Mouse (Mus musculus) liver, embryonic 14.5 days (tissue): Measurements from ENCODE around the gene Zfp512b. TPM values are rescaled to one million over a fixed set of nuclear protein-coding genes. Genes with fewer than 3 reads are reported as not detected.

Experiments used
- ATAC-seq: fragments of 200-750 bp; cut with Nextera tagmentation; 2 replicates; pipeline ENCODE4 v1.8.0; 2017; ENCODE audit warnings: moderate number of reproducible peaks, mild to moderate bottlenecking, moderate library complexity; ENCODE audit not compliant: insufficient read depth
- DNase-seq, 3 experiments: peaks; one replicate each; pipeline ENCODE4 v3.0.0-alpha.2; 2012 to 2013; ENCODE audit warnings: low read depth in 3 of 3, low spot score in 3 of 3
- H3K27ac ChIP-seq: fragments of 300-500 bp; sonication (generic); 2 replicates; pipeline ENCODE4 v1.5.1; 2014; ENCODE audit warnings: moderate library complexity, mild to moderate bottlenecking, control low read depth, inconsistent platforms
- H3K27me3 ChIP-seq: fragments of 300-500 bp; sonication (generic); 2 replicates; pipeline ENCODE4 v1.6.1; 2014; ENCODE audit warnings: mild to moderate bottlenecking, low read length, moderate library complexity; ENCODE audit not compliant: control insufficient read depth, insufficient read depth
- H3K36me3 ChIP-seq: fragments of 300-500 bp; sonication (generic); replicated peaks from 2 replicates; pipeline ENCODE4 v1.6.1; 2014; ENCODE audit warnings: low read depth; ENCODE audit not compliant: control insufficient read depth, insufficient read depth
- H3K4me1 ChIP-seq, 2 experiments: fragments of 200-500 bp in 1 of 2; fragments of 300-500 bp in 1 of 2; sonication (generic) in 1 of 2; replicated peaks; 2 replicates each; pipeline ENCODE4 v1.6.1; 2012 to 2014; ENCODE audit warnings: antibody characterized with exemption in 1 of 2, inconsistent platforms in 1 of 2, low read length in 1 of 2; ENCODE audit not compliant: control insufficient read depth in 2 of 2, insufficient read depth in 2 of 2
- H3K4me2 ChIP-seq: fragments of 300-500 bp; sonication (generic); 2 replicates; pipeline ENCODE4 v1.6.1; 2014; ENCODE audit warnings: low read depth, mild to moderate bottlenecking, control low read depth, moderate library complexity
- H3K4me3 ChIP-seq, 2 experiments: fragments of 200-500 bp in 1 of 2; fragments of 300-500 bp in 1 of 2; sonication (generic) in 1 of 2; 2 replicates each; pipeline ENCODE4 v1.5.1; 2012 to 2014; ENCODE audit warnings: low read depth in 2 of 2, low read length in 2 of 2, mild to moderate bottlenecking in 2 of 2, control low read depth in 1 of 2, inconsistent platforms in 1 of 2, moderate library complexity in 1 of 2; ENCODE audit not compliant: insufficient read depth in 1 of 2
- H3K9ac ChIP-seq: fragments of 300-500 bp; sonication (generic); replicated peaks from 2 replicates; pipeline ENCODE4 v1.6.1; 2014; ENCODE audit warnings: mild to moderate bottlenecking, control low read depth, moderate library complexity
- H3K9me3 ChIP-seq: fragments of 300-500 bp; sonication (generic); 2 replicates; pipeline ENCODE4 v1.6.1; 2016; ENCODE audit warnings: low read length, mixed read lengths; ENCODE audit not compliant: control insufficient read depth
- CTCF ChIP-seq: IDR thresholded peaks from 2 replicates; pipeline ENCODE4 v1.5.1; 2016; ENCODE audit warnings: antibody characterized with exemption, low read depth, control low read depth
- EP300 ChIP-seq: IDR thresholded peaks from 2 replicates; pipeline ENCODE4 v1.6.1; 2016; ENCODE audit warnings: antibody characterized with exemption, low read depth
- WGBS: fragments of 180-500 bp; shearing (Covaris S2); extraction: QIAGEN DNeasy Blood & Tissue Kit; methylation state at CpG from one replicate; pipeline ENCODE4 v1.1.7; 2014; ENCODE audit not compliant: insufficient replicate concordance; 5-methylcytosine and 5-hydroxymethylcytosine counted together
- polyA plus RNA-seq, 2 experiments: library from polyadenylated mRNA; depleted of rRNA in 1 of 2; stranded (reverse) in 1 of 2; unstranded in 1 of 2; fragments of >200 nt; fragmentation: Nextera tagmentation in 1 of 2; extraction: Ambion mirVana in 1 of 2; gene quantifications; 2 replicates each; pipeline versions ENCODE4 v1.2.1 to v1.2.3; 2012 to 2014

Gene Zfp512b
- polyA plus RNA-seq, 2 experiments = 4.4 to 9.5 TPM

DNA sequence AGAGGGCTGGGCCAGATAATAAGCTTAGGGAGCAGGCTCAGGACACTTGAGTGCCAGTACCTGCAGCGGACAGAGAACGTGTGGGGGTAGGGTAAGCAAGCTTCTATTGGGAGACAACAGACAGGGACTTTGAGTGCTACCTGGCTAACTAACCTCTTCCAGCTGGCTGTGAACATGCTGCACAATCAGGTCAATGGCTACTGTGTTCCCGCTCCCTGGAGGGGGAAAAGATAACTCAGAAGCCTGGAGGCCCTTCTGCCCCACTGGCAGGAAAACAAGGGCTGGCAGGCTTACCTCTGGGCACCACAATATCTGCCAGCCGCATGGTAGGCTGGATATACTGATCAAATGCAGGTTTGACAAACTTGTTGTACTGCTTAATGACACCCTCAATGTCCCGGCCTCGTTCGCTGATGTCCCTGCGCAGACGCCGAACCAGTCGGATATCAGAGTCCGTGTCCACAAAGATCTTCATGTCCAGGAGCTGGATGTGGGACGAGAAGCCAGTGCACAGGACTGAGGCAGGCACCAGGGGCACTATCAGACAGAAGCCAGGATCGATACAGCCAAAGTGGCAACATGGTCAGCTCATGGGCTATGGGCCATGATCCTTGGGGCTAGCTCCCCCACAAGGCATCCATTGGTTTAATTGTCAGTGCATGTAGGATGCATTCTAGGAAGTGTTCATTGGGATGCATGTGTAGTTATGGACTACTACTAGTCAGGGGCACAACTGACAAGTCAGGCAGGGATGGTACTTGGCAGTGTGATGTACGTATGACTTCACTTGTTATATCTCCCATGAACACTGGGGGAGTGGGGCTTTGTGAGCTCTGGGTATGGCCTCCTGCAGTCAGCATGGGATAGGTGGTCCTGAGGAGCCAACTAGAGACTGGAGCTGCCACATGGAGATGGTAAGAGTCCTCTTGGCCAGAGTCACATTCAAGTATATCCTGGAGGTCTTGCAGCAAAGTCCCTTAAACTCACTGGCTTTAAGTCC lies 19.4 kb downstream of the Zfp512b start:
- H3K9ac ChIP-seq = no peak overlapping the region
- TF ChIP-seq CTCF (no peak), EP300 (no peak)
- no peak overlapping the region for H3K4me2 ChIP-seq
- H3K27me3 ChIP-seq = no peaks in the 10 kb centered on the region
- WGBS = 86% methylated on average over 15 of the region's 15 CpGs
- H3K27ac ChIP-seq = no peak overlapping the region
- H3K36me3 ChIP-seq = no peaks in the 10 kb centered on the region; the same call in 1 of the 2 replicates
- H3K9me3 ChIP-seq = no peaks in the 10 kb centered on the region
- H3K4me3 ChIP-seq = no peak overlapping the region
- no peak for ATAC-seq
- no peak for DNase-seq
- H3K4me1 ChIP-seq = peaks cover 26 to 35% of the 10 kb centered on the region in 2 experiments

DNA sequence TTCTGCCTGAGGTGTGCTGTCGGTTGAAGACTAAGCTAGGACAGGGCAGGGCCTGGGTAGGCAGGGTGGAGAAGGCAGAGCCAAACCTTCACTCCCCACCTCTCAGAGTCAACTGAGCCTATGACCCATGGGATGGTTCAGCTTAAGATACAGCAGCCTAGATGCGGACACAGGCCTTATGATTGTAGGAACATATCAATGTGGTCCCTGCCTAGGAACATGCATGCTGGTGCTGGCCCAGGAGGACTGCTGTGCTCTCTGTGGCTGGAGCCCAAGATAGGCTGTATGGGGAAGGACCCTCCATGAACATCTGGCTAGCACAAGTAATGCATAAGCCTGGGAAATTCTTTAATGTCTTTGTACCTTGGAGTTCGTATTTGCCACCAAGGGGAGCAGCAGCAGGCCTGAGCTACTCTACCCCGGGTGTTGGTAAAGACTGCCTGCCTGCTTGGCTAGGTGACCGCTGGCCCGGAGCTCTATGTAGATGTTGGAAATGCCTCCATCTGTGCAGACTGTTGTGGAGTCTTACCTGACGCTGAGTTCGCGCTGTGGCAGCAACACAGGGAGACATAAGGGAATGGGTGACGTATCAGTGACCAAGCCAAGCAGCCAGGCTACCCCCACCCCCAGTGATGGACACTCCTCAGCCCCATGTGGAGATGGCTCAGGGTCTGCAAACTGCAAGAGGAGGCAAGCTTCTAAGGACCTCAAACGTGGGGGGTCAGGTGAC lies 20.5 kb downstream of the Zfp512b start:
- no peak overlapping the region for H3K9ac ChIP-seq
- H3K27ac ChIP-seq = no peak overlapping the region
- no peaks in the 10 kb centered on the region for H3K27me3 ChIP-seq
- no peak overlapping the region for H3K4me3 ChIP-seq
- H3K4me2 ChIP-seq = no peak overlapping the region
- no peaks in the 10 kb centered on the region; the same call in 1 of the 2 replicates for H3K36me3 ChIP-seq
- WGBS = 83% methylated on average over 11 of the region's 11 CpGs
- no peaks in the 10 kb centered on the region for H3K9me3 ChIP-seq
- TF ChIP-seq EP300 (no peak), CTCF (no peak)
- DNase-seq = no peak
- peaks cover 15 to 25% of the 10 kb centered on the region in 2 experiments for H3K4me1 ChIP-seq
- no peak for ATAC-seq

DNA sequence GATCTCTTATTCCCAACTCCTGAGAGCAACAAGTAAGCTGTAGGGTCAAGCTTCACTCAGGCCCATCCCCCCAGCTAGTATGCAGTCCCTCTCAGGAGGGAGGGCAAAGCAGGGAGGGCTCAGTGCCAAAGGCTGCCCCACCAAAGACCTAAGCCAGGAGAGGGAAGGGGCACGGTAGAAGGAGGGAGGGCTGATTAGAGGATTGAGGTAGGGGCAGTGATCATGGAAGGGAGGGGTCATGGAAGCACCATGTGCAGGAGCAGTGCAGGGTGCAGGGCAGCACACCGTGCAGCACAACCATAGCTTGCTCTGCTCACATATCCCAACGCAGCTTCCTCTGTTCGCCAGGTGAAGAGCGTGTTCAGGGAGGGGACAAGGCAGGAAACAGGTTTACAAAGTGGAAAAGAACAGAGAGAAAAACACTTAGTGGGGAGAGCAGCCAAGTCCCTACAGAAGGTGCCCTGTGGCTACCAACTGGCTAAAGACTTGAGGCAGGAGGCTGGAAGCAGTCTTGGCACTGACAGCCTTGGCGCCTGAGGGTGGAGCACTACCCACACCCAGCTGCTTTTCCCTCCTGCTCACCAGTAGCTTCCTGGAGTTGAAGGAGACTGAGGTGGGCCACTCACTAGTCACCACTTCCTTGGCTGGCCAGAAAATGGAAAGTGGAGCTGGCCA lies 21.5 kb downstream of the Zfp512b start:
- DNase-seq = no peak
- TF ChIP-seq CTCF (peak; percentile 21; the same call in 1 of the 2 replicates), EP300 (no peak)
- Histone ChIP-seq H3K27ac (no peak overlapping the region), H3K4me1 (peaks cover 7 to 17% of the 10 kb centered on the region in 2 experiments), H3K9me3 (no peaks in the 10 kb centered on the region), H3K27me3 (no peaks in the 10 kb centered on the region), H3K4me3 (no peak overlapping the region), H3K9ac (no peak overlapping the region; the same call in 1 of the 2 replicates), H3K4me2 (no peak overlapping the region), H3K36me3 (no peaks in the 10 kb centered on the region; the same call in 1 of the 2 replicates)
- ATAC-seq = no peak
- WGBS = 62% methylated on average over 6 of the region's 6 CpGs

DNA sequence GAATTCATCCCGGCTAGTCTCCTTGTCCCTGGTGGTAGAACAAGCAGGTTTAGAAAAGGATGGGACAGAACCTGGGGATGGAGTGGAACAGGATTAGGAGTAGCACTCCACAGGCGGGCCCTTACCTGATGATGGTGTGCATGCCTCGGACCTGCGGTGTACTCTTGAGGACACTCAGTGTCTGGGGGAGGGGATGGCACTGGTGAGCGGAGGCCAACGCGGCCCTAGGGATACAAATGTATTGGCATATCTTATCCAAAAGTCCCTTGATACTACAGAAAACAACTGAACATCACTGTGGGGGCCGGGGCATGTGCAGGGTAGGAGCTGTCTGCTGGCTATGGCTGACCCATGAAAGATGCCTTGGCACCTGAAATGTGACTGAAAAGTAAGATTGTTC lies 22.2 kb downstream of the Zfp512b start:
- Histone ChIP-seq H3K27me3 (no peaks in the 10 kb centered on the region), H3K9ac (no peak overlapping the region), H3K4me3 (no peak overlapping the region), H3K4me1 (peaks cover 7 to 17% of the 10 kb centered on the region in 2 experiments), H3K36me3 (no peaks in the 10 kb centered on the region; the same call in 1 of the 2 replicates), H3K27ac (no peak overlapping the region), H3K9me3 (no peaks in the 10 kb centered on the region), H3K4me2 (no peak overlapping the region)
- ATAC-seq (no peak), DNase-seq (no peak)
- whole genome bisulfite sequencing = 81% methylated on average over 8 of the region's 8 CpGs
- TF ChIP-seq EP300 = no peak
- no peak for TF ChIP-seq CTCF
